Mouse (Mus musculus): Measurements from ENCODE around the gene Zfp536. TPM values are rescaled to one million over a fixed set of nuclear protein-coding genes. Genes with fewer than 3 reads are reported as not detected.

The Zfp536 gene
- total RNA-seq, 4 experiments from 2014 or later, result 0.31 to 0.70 (median 0.50) TPM

DNA sequence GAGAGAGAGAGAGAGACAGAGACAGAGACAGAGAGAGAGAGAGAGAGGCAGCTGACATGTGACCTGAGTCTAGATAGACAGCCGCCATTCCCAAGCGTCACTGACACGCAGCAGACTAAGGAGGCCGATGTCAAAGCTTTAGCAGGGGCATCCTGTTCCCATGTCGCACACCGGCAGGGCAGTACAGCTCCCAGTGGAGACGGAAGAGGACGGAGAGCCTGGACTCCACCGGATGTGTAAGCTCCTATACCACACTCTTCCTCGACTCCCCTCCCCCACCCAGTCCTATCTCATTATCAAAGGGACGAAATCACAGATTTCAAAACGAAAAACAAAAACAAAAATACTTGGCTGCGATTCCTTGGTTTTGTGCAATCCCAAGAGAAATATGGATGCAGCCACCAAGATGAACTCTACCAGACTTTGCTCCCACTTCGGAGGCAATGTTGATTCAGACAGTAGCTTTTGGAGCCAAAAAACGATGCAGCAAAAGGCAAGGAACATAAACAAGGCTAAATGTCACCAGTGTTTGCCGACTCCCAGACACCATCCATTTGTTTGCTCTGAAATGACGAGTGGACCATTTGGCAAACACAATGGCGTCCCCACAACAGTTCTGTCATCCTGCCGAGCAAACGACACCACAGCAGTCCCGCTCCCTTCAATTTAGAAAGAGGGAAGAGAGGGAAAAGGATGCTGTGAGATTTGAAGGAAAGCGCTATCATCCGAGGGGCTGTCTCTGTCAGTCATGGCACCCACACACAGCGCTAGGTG is 299.9 kb downstream of the Zfp536 start:
- DNase-seq (ENCODE audit: low spot score in 2 of 2), result no peak

DNA sequence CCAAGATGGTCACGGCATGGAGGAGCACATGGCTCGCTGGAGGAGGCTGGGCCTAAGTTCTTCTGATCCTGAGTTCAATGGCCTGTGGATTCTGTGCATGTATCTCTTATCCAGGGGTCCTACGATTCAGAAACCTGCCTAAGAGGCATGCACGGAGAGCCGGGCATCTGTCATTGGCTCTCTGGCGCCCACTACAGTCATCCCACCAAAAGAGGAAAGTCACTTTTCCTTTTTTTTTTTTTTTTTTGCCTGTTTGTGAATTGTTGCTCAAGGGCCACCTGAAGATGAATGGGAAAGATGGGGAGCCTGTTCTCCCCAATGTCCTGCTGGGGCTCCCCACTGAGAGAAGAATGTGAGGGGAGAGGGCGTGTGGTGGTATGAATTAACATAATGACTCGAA is 301.7 kb downstream of the Zfp536 start:
- no peak for DNase-seq (ENCODE audit: low spot score in 2 of 2)

DNA sequence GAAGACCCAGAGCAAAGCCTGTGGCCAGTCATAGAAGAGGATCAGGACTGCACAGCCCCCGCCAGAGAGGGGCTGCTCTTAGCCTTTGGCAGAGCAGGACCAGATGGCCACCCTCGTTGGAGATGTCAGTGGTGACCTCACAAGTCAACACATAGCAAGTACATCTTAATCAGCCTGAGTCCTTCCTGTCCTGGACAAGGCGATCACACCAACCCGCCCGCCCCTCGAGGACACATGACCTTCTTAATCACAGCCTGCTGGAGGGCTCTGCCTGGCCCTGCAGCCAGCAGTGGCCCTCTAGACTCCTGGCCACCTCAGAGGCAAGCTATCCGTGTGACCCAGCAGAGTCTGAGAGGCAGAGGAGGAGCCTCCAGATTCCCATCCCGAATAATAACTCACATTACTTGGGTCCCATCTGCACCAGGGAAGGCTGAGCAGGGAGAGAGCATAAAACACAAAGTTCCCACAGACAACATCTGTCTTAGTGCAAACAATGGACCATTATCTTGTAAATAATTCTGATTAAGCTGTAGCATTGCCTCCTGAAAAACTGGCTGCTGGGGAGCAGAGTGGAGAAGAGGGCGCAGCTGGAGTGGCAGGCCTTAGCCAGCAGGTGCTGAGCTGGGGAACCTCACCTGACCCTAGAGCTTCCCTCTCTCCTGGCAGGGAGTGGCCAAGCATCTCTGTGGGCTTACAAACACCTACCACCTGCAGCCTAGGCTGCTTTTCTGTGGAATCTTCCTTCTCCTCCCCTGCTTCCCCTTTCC is 306.8 kb downstream of the Zfp536 start:
- DNase-seq (ENCODE audit: low spot score in 2 of 2), result no peak

DNA sequence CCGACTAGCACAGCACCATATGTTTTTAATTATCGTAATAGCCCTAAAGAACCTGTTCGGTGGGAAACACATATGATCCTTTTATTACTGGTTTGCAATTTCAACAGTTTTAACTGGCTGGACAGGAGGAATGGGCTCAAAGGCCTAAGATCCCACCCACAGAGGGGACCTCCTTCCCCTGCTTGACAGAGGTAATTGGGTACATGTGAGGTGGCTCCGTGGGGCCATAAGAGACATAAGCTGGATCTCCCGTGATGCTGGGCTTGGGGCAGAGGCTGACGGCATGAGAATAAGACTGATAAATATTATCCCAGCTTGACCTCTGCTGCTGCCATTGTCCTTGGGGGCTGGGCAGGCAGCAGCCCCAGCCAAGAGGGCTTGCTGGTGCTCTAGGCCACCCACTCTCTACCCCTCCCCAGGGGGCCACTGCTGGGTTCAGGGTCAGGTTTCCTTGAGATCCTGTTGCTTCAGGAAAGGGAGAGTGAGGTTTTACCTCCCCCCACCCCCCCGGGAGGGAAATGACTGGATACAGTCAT is 309.2 kb downstream of the Zfp536 start:
- DNase-seq (ENCODE audit: low spot score in 2 of 2), result no peak

DNA sequence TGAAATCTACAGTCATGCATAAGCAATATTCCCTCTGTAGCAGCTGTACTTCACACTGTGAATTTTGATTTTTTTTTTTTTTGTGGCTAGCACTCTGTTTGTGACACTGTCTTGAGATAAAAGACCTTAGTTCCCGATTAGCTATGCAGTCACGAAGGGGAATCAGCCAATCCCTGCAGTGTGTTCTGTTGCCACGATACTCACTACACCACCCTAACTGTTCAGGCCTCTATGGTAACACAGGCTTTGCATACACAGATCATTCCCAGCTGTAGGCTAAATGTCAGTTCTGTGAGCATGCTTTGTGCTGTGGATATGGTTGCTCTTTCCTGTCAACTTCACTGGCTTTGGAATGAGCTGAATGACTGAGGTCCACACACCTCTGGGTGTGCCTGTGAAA is 325.9 kb downstream of the Zfp536 start:
- DNase-seq (ENCODE audit: low spot score in 2 of 2), result no peak

DNA sequence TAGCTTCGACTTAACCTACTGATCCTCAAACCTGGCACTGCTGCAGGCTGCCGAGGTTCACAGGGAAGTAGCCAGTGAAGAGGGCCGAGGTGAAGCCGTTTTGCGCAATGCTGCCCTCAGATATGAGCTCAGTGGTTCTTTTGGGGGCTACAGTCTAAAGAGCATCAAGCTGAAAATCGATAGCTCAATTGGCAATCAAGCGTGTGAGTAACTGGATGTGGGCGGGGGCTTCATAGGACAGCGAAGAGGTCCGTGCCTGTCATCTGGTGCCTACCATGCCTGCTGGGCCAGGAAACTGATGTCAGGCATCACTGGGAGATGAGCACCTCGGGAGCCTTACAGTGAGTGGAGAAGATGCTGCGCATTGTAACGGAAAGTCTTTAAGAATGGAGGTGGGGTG is 333.5 kb downstream of the Zfp536 start:
- DNase-seq (ENCODE audit: low spot score in 2 of 2), result no peak

DNA sequence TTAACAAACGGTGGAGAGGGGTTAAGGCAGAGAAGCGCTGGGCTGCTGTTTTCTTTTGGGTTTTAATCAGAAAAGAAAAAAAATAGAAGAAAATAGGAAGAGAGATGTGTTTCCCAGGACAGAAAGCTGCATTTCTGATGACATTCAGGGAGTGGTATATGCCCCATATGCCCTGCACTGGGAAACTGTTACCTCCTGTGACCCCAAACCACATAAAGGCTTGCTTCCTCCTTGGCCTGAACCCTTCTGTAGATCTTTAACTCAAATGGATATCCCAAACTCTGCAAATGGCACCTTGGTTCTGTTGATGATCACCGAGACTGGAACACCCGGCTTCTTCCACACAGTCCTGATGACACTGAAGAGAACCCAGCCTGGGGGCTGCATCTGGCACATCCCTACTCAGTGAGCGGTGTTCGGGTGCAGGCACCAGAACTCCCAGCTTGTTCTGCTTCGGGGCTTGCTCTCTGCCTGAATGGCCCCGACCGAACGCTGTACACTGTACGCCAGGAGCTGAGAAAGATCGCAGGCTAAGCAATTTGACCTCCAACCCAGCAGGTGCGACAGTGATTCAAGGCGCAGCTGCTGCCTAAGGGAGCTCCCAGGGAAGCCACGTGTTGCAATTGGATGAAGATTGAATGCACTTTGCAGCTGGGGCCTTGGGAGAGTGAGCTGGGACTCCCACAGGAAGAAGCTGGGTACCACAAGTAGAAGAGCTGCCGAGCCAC is 334.2 kb downstream of the Zfp536 start:
- no peak for DNase-seq (ENCODE audit: low spot score in 2 of 2)

DNA sequence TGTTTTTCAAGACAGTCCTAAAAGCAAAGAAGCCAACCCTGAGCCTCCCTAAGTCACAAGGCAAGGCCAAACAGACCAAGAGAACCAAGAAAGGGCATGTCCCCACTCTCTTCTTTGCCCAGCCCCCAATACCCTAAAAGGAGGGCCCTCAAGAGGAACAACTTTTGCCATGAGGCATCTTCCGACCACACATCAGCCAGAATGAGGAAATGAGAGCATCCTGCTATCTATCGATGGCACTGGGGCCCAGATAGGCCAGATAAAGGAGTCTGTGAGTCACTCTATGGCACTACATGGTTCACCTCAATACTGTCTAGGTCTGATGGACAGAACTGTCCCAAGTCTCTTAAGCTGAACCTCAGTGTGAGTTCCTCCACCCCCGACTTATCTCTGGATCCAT is 335.6 kb downstream of the Zfp536 start:
- DNase-seq (ENCODE audit: low spot score in 2 of 2), result no peak

DNA sequence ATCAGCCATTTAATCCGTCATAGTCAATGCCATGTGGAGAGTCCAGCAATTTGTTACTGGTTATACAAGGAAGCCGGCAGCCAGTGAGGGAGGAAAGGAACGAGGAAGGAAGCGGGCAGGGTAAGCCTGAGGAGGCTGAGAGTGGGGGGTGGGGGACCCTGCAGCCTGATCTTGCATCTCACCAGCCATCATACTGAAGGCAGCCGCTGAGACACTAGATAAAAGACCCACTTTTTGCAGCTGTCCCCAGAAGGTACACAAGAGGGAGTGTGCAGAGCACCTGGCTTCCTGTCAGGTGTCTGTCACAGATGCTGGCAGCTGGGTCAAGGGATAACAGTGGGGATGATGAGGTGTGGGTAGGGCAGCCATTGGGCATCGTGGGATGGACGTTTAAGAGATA is 340.3 kb downstream of the Zfp536 start:
- DNase-seq (ENCODE audit: low spot score in 2 of 2), result no peak

DNA sequence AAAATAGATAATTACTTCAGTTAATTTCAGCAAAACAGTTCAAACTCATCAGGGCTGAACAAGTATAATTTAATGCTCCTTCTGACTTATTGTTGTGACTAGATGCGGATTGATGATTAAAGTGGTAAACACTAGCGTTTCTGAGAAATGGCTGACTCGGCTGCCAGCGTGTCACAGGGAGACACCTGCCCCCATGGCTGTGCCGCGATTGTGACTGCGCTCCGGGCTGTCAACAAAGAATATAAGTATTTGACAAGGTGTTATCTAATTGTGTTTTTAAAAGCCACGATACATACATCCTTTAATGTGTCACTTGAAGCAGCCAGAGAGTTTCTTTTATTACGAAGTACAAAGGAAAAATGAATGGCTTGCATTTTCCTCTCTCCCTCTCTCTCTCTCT is 342.0 kb downstream of the Zfp536 start:
- no peak for DNase-seq (ENCODE audit: low spot score in 2 of 2)

DNA sequence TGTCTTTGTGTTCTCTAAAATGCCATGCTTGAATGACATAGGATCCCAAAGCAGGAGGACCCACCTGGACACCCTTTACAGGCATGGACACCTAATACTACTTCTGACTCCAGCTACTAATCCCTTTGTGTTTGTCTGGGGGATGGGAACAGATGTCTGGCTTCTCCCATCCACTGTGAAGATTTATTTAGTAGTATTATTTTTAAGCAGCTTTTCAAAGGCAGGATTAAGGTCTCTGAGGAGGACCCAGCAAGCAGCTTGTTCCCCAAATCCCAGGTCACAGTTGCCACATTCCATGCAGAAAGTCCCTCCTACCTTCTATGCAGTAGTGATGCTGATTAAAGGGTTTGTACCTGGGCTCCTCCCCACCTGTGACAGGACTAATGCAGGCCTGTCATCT is 347.4 kb downstream of the Zfp536 start:
- no peak for DNase-seq (ENCODE audit: low spot score in 2 of 2)

DNA sequence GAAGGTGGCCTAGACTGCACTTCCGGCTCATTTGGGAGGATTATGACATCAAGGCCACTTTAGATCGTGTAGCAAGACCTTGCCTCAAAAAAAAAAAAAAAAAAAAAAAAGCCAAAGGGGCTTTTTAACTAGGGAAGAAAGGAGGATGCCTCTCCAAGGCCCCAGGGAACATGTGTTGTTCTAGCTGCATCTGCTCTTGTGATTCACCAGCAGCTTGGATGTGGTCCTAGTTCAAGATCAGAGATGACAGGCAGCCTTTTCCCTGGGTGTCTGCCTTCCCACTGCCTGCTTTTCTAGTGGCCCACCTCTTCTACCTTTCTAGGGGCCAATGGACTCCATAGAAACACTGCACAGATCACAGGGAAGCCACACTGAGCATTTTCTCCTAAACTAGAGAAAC is 350.5 kb downstream of the Zfp536 start:
- DNase-seq (ENCODE audit: low spot score in 2 of 2), result no peak

Other genes with a start within 250 kb of the Zfp536 start
- gene Uri1, start 249.9 kb upstream of the Zfp536 start, total RNA-seq (2022), result 10 to 100 TPM; 24.3 to 38.8 (median 31.9) TPM

Data from gastrocnemius, adult 8-10 months (tissue).